Mouse (Mus musculus) erythroblast, embryonic 14.5 days (primary cell): ENCODE measurements around the gene Tjp1. TPM values are rescaled to one million over a fixed set of nuclear protein-coding genes. Genes with fewer than 3 reads are reported as not detected.

Source experiments
- H3K27me3 ChIP-seq: 2 replicates; pipeline ENCODE4 v1.6.1; 2012; ENCODE audit warnings: inconsistent platforms; ENCODE audit not compliant: control insufficient read depth
- H3K36me3 ChIP-seq: 2 replicates; pipeline ENCODE4 v1.6.1; 2012; ENCODE audit warnings: mild to moderate bottlenecking, inconsistent platforms; ENCODE audit not compliant: control insufficient read depth
- H3K4me1 ChIP-seq: 2 replicates; pipeline ENCODE4 v1.6.1; 2012; ENCODE audit warnings: inconsistent platforms; ENCODE audit not compliant: control insufficient read depth
- H3K4me3 ChIP-seq: replicated peaks from 2 replicates; pipeline ENCODE3; 2012; ENCODE audit warnings: moderate library complexity, mild to moderate bottlenecking, inconsistent platforms
- H3K9me3 ChIP-seq: 2 replicates; pipeline ENCODE4 v1.6.1; 2012; ENCODE audit warnings: low read length, inconsistent platforms, mixed read lengths; ENCODE audit not compliant: control insufficient read depth
- GATA1 ChIP-seq: IDR thresholded peaks from 2 replicates; pipeline ENCODE4 v1.6.1; 2012; ENCODE audit warnings: low read length, inconsistent platforms, mixed read lengths
- TAL1 ChIP-seq: IDR thresholded peaks from 3 replicates; pipeline ENCODE4 v1.6.1; 2012; ENCODE audit warnings: low read length, inconsistent platforms, mixed read lengths
- polyA plus RNA-seq: library from polyadenylated mRNA; stranded (reverse); fragments of >175 nt; gene quantifications from 2 replicates; pipeline ENCODE4 v1.2.3, GENCODE M21; 2012

Tjp1 gene
- polyA plus RNA-seq, 1 experiment = 0.04 TPM

DNA sequence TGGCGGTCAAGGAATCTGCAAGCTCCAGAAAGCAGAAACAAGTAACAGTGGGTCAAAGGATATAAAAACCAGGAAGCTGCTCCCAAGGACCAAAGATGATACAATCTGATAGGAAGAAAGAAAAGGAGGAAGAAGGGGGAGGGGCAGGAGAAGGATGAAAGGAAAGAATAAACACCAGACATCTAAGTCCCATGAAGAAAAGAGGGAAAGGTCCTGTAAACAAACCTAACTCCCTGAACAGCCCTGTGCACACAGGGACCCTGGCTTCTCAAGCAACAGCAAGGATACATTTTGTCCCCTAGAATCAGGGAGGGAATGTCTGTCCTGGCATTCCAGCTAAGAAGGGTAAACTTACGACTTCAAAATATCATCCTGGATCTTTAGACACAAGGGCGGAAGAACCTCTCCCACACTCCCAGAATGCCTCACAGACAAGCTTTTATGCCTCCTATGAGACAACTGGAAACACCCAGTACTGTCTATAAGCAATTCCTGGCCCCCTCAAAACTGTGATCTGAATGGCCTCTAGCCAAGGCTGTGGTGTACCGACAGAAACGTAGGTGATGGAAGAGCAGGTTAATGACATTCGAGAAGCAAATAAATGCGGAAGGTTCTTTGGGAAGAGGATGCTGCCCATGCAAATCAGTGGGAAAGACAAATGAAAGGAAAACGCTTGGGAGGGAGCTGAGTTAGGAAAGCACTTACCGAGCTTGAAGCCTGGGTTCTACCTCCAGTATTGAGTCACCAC is 148.6 kb downstream of the Tjp1 start:
- H3K36me3 ChIP-seq = no peaks in the 10 kb centered on the region
- no peaks in the 10 kb centered on the region for H3K9me3 ChIP-seq
- no peak overlapping the region for H3K4me3 ChIP-seq
- no peaks in the 10 kb centered on the region for H3K4me1 ChIP-seq
- H3K27me3 ChIP-seq = peaks cover 31% of the 10 kb centered on the region
- TF ChIP-seq TAL1 = no peak
- TF ChIP-seq GATA1 = no peak

GRCm38 (mm10) chr7:65377521-65377920 is 150.1 kb downstream of the Tjp1 start:
- Histone ChIP-seq H3K4me1 (no peaks in the 10 kb centered on the region), H3K4me3 (no peak overlapping the region), H3K27me3 (peaks cover 45% of the 10 kb centered on the region), H3K9me3 (no peaks in the 10 kb centered on the region), H3K36me3 (no peaks in the 10 kb centered on the region)
- TF ChIP-seq GATA1 = no peak
- no peak for TF ChIP-seq TAL1

DNA sequence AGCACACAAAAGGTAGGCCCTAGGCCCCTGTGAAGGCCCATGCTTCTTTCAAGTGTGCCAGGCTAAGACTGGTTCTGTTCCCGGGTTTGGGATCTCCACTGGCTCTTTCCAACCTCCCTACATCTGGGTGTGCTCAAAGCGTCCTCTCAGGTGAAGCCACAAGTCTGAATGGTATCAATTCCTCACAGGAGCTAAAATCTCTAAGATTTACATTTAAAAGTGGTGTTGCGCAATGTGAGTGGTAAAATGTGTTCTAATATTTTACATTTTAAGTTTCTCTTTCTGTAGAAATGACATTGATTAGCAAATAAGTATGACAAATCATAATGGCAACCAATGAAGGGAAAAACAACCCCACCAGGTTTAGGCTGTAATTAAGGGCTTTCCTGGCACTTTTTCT is 152.0 kb downstream of the Tjp1 start:
- Histone ChIP-seq H3K36me3 (no peaks in the 10 kb centered on the region), H3K4me1 (peaks cover 4% of the 10 kb centered on the region), H3K4me3 (no peak overlapping the region), H3K27me3 (peaks cover 63% of the 10 kb centered on the region), H3K9me3 (no peaks in the 10 kb centered on the region)
- no peak for TF ChIP-seq TAL1
- TF ChIP-seq GATA1 = no peak

DNA sequence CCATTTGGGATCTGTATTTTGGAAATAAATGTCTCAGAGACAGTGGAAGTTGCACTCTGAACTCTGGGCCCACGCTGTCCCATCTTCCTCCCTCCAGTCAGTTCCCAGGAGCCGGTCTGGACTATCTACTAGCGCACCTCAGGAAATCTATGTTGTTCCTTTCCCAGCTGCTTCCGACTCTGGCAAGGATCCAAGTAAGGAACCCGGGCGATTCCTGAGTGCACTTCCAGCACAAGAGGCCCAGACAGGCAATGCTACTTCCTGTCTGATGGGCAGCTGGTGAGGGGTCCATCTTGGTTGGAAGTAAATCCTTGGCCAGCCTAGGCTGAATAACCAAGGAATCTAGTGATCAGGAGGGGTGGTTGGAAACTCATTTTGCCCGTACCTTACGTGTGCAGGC is 152.4 kb downstream of the Tjp1 start:
- no peaks in the 10 kb centered on the region for H3K9me3 ChIP-seq
- H3K4me3 ChIP-seq = no peak overlapping the region
- peaks cover 66% of the 10 kb centered on the region for H3K27me3 ChIP-seq
- H3K36me3 ChIP-seq = no peaks in the 10 kb centered on the region
- no peak for TF ChIP-seq TAL1
- TF ChIP-seq GATA1 = no peak
- peaks cover 4% of the 10 kb centered on the region for H3K4me1 ChIP-seq

DNA sequence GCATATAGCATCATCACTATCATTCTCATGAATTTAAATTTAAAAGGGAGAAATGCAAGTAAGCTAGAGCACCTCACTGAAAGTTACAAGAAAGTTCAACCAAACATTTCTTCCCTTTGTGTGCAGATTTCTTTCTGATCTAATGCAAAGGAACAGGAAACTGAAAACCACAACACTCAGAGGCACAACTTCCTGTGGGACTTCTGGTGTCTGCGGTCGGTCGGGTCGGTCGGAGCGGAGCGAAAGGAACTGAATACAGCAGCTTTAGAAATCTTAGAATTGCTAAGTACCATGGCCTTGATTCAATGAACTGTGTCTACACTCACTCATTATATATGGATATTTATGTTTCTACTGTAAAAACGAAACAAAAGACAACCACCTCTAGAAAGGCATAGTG is 154.2 kb downstream of the Tjp1 start:
- Histone ChIP-seq H3K27me3 (peaks cover 82% of the 10 kb centered on the region), H3K4me1 (peaks cover 4% of the 10 kb centered on the region), H3K36me3 (no peaks in the 10 kb centered on the region), H3K4me3 (no peak overlapping the region), H3K9me3 (no peaks in the 10 kb centered on the region)
- no peak for TF ChIP-seq GATA1
- TF ChIP-seq TAL1 = no peak

DNA sequence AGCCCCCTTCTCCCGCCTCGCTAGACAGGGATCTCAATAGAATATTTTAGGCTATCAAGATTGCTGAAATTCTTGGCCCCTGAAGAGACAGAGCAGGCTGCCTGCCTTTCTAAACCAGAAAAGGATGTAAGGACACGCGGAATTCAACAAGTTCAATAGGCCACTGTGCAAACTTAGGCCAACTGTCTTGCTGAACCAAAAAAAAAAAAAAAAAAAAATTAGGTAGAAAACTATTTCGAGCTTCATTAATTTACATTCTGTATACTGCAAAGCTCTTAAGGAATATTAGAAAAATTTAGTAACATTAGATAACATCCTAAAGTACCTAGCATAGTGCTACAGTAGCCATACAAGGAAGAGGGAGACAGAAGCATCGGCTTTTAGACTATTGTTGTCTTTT is 155.8 kb downstream of the Tjp1 start:
- TF ChIP-seq GATA1 = no peak
- Histone ChIP-seq H3K27me3 (peaks cover 89% of the 10 kb centered on the region), H3K4me3 (no peak overlapping the region)

DNA sequence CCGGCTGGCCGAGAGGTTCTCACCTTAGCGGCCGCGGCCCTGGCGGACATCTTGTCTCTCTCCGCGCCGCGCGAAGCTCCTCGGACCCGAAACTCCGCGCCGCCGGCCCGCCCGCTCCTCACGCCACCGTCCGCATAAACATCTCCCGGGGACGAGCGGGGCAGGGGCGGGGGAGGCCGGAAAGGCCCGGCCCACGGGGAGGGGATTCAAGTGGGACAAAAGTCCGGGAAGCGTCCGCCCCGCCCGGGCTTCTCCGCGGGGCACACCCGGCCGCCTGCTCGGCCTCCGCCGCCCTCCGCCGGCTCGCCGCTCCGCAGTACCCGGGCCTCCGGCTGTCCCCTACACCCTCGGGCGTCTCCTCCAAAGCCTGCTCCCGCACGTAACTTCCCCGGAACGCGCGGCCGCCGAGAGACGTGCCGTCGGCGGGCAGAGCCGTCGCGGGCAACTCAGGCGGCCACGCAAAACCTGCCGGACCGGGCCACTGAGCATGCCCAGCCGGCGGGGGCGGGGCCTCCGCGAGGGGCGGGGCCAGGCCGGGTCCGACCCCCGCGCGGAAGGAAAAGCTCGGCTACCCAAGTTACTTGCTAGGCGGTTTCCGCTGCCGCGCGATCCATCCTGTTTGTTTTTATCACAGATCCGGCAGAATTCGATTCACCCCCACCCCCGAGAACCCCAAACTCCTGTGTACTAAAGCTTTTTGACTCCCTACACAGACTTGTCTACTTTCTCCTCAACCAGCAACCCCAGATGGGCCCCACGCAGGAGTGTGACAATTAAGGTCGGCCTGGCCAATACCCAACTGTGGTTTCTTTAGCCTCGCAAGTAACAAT is 156.6 kb downstream of the Tjp1 start:
- peaks cover 86% of the 10 kb centered on the region for H3K27me3 ChIP-seq
- H3K4me1 ChIP-seq = peaks cover 4% of the 10 kb centered on the region
- H3K9me3 ChIP-seq = no peaks in the 10 kb centered on the region
- TF ChIP-seq TAL1 = no peak
- peak overlapping the region; percentile 62 for H3K4me3 ChIP-seq
- H3K36me3 ChIP-seq = no peaks in the 10 kb centered on the region

More for the DNA sequence above, 155.8 kb downstream of the Tjp1 start:
- H3K4me1 ChIP-seq = peaks cover 4% of the 10 kb centered on the region
- no peaks in the 10 kb centered on the region for H3K9me3 ChIP-seq
- no peaks in the 10 kb centered on the region for H3K36me3 ChIP-seq

DNA sequence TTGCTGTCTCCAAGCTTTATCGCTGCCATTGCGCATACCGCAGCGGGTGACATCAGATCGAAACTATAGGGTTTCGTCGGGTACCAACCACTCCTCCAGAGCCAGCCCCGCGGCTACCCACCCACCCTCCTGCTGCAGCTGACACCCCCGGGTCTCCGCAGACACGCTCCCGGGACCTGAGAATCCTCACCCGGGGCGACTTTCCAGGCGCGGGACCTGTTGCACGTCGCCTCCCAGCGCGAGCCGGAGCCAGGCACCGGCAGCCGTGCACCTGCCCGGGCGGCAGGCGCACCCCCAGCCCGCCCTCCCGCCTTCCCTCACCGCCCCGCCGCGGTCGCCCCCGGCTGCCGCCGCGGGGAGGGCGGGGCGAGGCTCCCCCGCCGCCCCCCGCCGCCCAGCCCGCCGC is 157.2 kb downstream of the Tjp1 start:
- H3K4me1 ChIP-seq = peaks cover 4% of the 10 kb centered on the region
- H3K9me3 ChIP-seq = no peaks in the 10 kb centered on the region
- peaks cover 80% of the 10 kb centered on the region for H3K27me3 ChIP-seq
- H3K36me3 ChIP-seq = no peaks in the 10 kb centered on the region
- TF ChIP-seq TAL1 = no peak
- no peak for TF ChIP-seq GATA1
- peak overlapping the region; percentile 62 for H3K4me3 ChIP-seq

DNA sequence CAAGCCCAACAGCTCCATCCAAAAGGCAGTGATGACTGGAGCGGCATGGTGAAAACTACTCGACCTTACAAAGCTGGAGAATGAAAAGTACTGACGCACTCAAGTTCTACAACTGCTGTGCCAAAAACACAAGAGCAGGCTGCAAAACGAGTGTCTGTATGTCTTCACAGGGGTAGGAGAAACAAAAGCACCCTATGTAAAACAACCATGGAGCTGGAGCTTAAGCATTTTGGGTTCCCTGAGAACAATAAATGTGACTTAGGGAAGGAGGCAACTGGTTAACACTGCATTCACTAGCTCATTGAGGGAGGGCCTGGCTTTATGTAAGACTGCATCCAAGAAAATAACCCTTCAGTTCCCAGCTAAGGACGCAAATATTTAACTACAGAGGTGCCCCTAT is 158.5 kb downstream of the Tjp1 start:
- TF ChIP-seq GATA1 (no peak), TAL1 (no peak)
- H3K9me3 ChIP-seq = no peaks in the 10 kb centered on the region
- peak overlapping the region; percentile 20 for H3K4me3 ChIP-seq
- no peaks in the 10 kb centered on the region for H3K36me3 ChIP-seq
- peaks cover 4% of the 10 kb centered on the region for H3K4me1 ChIP-seq
- H3K27me3 ChIP-seq = peaks cover 67% of the 10 kb centered on the region
